Mouse (Mus musculus): ENCODE data around the gene Nectin3. TPM values are rescaled to one million over a fixed set of nuclear protein-coding genes. Genes with fewer than 3 reads are reported as not detected.

The Nectin3 gene
- total and polyA plus RNA-seq, 3 experiments, result 0.16 TPM; not detected in 2

- no peaks in the 10 kb centered on the region for H3K27me3 ChIP-seq (ENCODE audit: insufficient read depth, low read length)
- DNase-seq (ENCODE audit: low spot score), result no peak
- peaks cover 6% of the 10 kb centered on the region; the same call in 1 of the 2 replicates for H3K9me3 ChIP-seq (replicated peaks)
- no peaks in the 10 kb centered on the region for H3K36me3 ChIP-seq (replicated peaks)
- no peaks in the 10 kb centered on the region for H3K4me1 ChIP-seq (ENCODE audit: insufficient read depth, low read depth, low read length)
- ATAC-seq (ENCODE audit: extremely low read depth, insufficient number of reproducible peaks, low FRiP score, poor library complexity, severe bottlenecking), result no peak
- H3K4me3 ChIP-seq (ENCODE audit: low read depth, low read length), result no peak overlapping the region
- TF ChIP-seq GATA1 (IDR thresholded peaks at IDR 0.05; ENCODE audit: borderline replicate concordance, low read length), result no peak
- TF ChIP-seq CTCF (IDR thresholded peaks at IDR 0.05; ENCODE audit: low read depth, low read length), result no peak
- TF ChIP-seq TAL1 (conservative IDR thresholded peaks at IDR 0.05; ENCODE audit: low read depth, low read length), result no peak
- TF ChIP-seq GATA2 (IDR thresholded peaks at IDR 0.05; ENCODE audit: borderline replicate concordance, low read depth, low read length), result no peak
- TF ChIP-seq POLR2AphosphoS5 (IDR thresholded peaks at IDR 0.05; ENCODE audit: insufficient replicate concordance, low read depth, low read length), result no peak
Observed at GRCm38 (mm10) chr16:46449013-46449412, 49.3 kb downstream of the Nectin3 start.

GRCm38 (mm10) chr16:46431317-46431716 lies 67.0 kb downstream of the Nectin3 start:
- DNase-seq (ENCODE audit: low spot score) (no peak), ATAC-seq (ENCODE audit: extremely low read depth, insufficient number of reproducible peaks, low FRiP score, poor library complexity, severe bottlenecking) (no peak)
- H3K9me3 ChIP-seq (replicated peaks), result peaks cover 2% of the 10 kb centered on the region; the same call in 1 of the 2 replicates

GRCm38 (mm10) chr16:46416177-46416576 lies 82.1 kb downstream of the Nectin3 start:
- H3K27me3 ChIP-seq (ENCODE audit: insufficient read depth, low read length), result no peaks in the 10 kb centered on the region
- no peak for ATAC-seq (ENCODE audit: extremely low read depth, insufficient number of reproducible peaks, low FRiP score, poor library complexity, severe bottlenecking)
- peaks cover 12% of the 10 kb centered on the region for H3K9me3 ChIP-seq (replicated peaks)
- TF ChIP-seq GATA2 (IDR thresholded peaks at IDR 0.05; ENCODE audit: borderline replicate concordance, low read depth, low read length) (no peak), GATA1 (IDR thresholded peaks at IDR 0.05; ENCODE audit: borderline replicate concordance, low read length) (no peak), TAL1 (conservative IDR thresholded peaks at IDR 0.05; ENCODE audit: low read depth, low read length) (no peak), POLR2AphosphoS5 (IDR thresholded peaks at IDR 0.05; ENCODE audit: insufficient replicate concordance, low read depth, low read length) (no peak), CTCF (IDR thresholded peaks at IDR 0.05; ENCODE audit: low read depth, low read length) (no peak)
- H3K4me3 ChIP-seq (ENCODE audit: low read depth, low read length), result no peak overlapping the region
- no peaks in the 10 kb centered on the region for H3K4me1 ChIP-seq (ENCODE audit: insufficient read depth, low read depth, low read length)
- DNase-seq (ENCODE audit: low spot score), result no peak
- no peaks in the 10 kb centered on the region for H3K36me3 ChIP-seq (replicated peaks)

More at GRCm38 (mm10) chr16:46431317-46431716, 67.0 kb downstream of the Nectin3 start:
- no peak for TF ChIP-seq GATA2 (IDR thresholded peaks at IDR 0.05; ENCODE audit: borderline replicate concordance, low read depth, low read length)
- no peak for TF ChIP-seq POLR2AphosphoS5 (IDR thresholded peaks at IDR 0.05; ENCODE audit: insufficient replicate concordance, low read depth, low read length)
- no peaks in the 10 kb centered on the region for H3K36me3 ChIP-seq (replicated peaks)
- no peaks in the 10 kb centered on the region for H3K27me3 ChIP-seq (ENCODE audit: insufficient read depth, low read length)
- H3K4me1 ChIP-seq (ENCODE audit: insufficient read depth, low read depth, low read length), result no peaks in the 10 kb centered on the region
- no peak overlapping the region for H3K4me3 ChIP-seq (ENCODE audit: low read depth, low read length)

DNA sequence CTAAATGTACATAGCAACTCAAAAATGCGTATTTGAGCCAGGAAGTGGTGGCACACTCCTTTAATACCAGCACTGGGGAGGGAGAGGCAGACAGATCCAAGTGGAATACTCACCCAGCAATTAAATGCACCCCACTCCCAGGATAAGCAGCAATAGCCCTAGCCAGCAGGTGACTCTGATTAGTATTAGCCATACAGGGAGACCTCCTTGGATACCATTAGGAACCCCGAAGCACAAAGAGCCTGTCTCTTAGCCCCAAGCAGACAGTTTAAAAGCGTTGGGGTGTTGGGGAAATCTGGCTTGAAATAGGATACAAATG lies 87.6 kb downstream of the Nectin3 start:
- TF ChIP-seq TAL1 (conservative IDR thresholded peaks at IDR 0.05; ENCODE audit: low read depth, low read length) (no peak), GATA1 (IDR thresholded peaks at IDR 0.05; ENCODE audit: borderline replicate concordance, low read length) (no peak), GATA2 (IDR thresholded peaks at IDR 0.05; ENCODE audit: borderline replicate concordance, low read depth, low read length) (no peak), CTCF (IDR thresholded peaks at IDR 0.05; ENCODE audit: low read depth, low read length) (no peak), POLR2AphosphoS5 (IDR thresholded peaks at IDR 0.05; ENCODE audit: insufficient replicate concordance, low read depth, low read length) (no peak)
- Histone ChIP-seq H3K4me3 (ENCODE audit: low read depth, low read length) (no peak overlapping the region), H3K36me3 (replicated peaks) (no peaks in the 10 kb centered on the region), H3K4me1 (ENCODE audit: insufficient read depth, low read depth, low read length) (no peaks in the 10 kb centered on the region), H3K27me3 (ENCODE audit: insufficient read depth, low read length) (no peaks in the 10 kb centered on the region), H3K9me3 (replicated peaks) (peaks cover 23% of the 10 kb centered on the region)
- DNase-seq (ENCODE audit: low spot score) (no peak), ATAC-seq (ENCODE audit: extremely low read depth, insufficient number of reproducible peaks, low FRiP score, poor library complexity, severe bottlenecking) (no peak)

DNA sequence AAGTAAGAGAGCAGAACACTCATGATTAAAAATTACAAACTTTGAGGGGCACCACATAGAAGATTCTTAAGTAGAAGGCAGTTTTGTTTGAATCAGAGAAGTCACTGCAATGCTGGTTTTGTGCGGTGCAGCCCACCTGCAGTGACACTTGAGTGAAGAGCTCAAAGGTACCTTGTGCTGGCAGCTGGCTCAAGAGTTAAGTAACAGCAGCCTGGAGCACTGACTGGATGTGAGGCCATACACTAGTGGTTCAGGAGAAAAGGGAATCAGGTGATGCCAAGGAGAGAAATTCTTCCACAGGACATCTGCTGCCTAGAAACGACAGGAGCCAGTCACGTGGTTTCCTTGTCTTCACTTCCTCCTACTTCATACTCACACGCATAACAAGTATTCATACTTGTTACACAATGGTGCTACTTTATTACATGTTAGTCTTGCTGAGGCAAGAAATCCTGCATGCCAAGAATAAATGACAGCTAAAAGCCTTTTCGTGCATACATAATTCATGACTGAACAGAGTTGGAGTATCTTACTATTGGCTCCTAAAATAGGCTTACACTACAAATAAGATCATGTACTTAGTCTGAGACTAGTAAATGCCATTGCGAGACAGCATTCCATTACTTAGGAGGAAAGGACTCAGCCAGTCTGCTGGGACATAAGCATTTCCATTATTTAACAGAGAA lies 88.1 kb downstream of the Nectin3 start:
- no peak for ATAC-seq (ENCODE audit: extremely low read depth, insufficient number of reproducible peaks, low FRiP score, poor library complexity, severe bottlenecking)
- no peaks in the 10 kb centered on the region for H3K36me3 ChIP-seq (replicated peaks)
- no peak overlapping the region for H3K4me3 ChIP-seq (ENCODE audit: low read depth, low read length)
- DNase-seq (ENCODE audit: low spot score), result no peak
- no peaks in the 10 kb centered on the region for H3K27me3 ChIP-seq (ENCODE audit: insufficient read depth, low read length)
- peaks cover 23% of the 10 kb centered on the region for H3K9me3 ChIP-seq (replicated peaks)
- no peaks in the 10 kb centered on the region for H3K4me1 ChIP-seq (ENCODE audit: insufficient read depth, low read depth, low read length)
- TF ChIP-seq CTCF (IDR thresholded peaks at IDR 0.05; ENCODE audit: low read depth, low read length), result no peak

DNA sequence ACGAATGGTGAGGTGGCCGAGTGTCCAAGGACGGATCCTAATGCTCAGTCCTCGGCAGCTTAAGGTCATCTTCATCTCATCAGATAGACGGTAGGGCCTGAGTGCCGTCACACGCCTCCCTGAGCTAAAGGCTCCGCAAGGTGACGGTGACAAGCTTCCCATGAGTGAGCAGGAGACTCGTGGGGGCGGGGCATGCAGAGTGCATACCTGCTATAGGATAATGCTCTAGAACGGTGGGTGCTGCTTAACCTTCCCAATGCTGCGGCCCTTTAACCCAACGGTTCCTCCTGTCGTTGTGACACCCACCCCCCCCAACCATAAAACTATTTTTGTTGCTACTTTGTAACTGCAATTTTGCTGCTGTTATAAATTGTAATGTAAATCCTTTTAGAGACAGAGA lies 90.3 kb downstream of the Nectin3 start:
- no peaks in the 10 kb centered on the region for H3K4me1 ChIP-seq (ENCODE audit: insufficient read depth, low read depth, low read length)
- DNase-seq (ENCODE audit: low spot score) (no peak), ATAC-seq (ENCODE audit: extremely low read depth, insufficient number of reproducible peaks, low FRiP score, poor library complexity, severe bottlenecking) (no peak)
- no peak overlapping the region for H3K4me3 ChIP-seq (ENCODE audit: low read depth, low read length)
- H3K36me3 ChIP-seq (replicated peaks), result no peaks in the 10 kb centered on the region
- TF ChIP-seq GATA1 (IDR thresholded peaks at IDR 0.05; ENCODE audit: borderline replicate concordance, low read length), result no peak
- H3K9me3 ChIP-seq (replicated peaks), result peaks cover 23% of the 10 kb centered on the region
- H3K27me3 ChIP-seq (ENCODE audit: insufficient read depth, low read length), result no peaks in the 10 kb centered on the region

All from G1E (cell line).